Mouse (Mus musculus) fat pad, adult 2 months (tissue): ENCODE results near the gene Ndufs3.

Experiments
- DNase-seq: peaks from one replicate; pipeline ENCODE4 v3.0.0-alpha.2; 2011; ENCODE audit warnings: low read depth, low spot score; ENCODE audit errors: extremely low read depth

Gene Ndufs3

GRCm38 (mm10) chr2:90904076-90904855 is at the start of gene Ndufs3, which contains the start of gene Kbtbd4:
Gene Ndufs3 (minus strand): TSS chr2:90904827.
Gene Kbtbd4 (plus strand): TSS chr2:90904740.
- DNase-seq: peak; percentile 33

- DNase-seq: no peak
Measured at GRCm38 (mm10) chr2:90953461-90953860, 48.8 kb upstream of the Ndufs3 start.

GRCm38 (mm10) chr2:90950582-90951194 is 46.1 kb upstream of the Ndufs3 start:
- no peak for DNase-seq

GRCm38 (mm10) chr2:90950149-90950548 is 45.5 kb upstream of the Ndufs3 start:
- no peak for DNase-seq

- no peak for DNase-seq
Measured at GRCm38 (mm10) chr2:90941744-90942143, 37.1 kb upstream of the Ndufs3 start.

- no peak for DNase-seq
Measured at GRCm38 (mm10) chr2:90940233-90941229, 35.9 kb upstream of the Ndufs3 start, which contains the start of gene Celf1. Gene Celf1 (plus strand): TSS chr2:90940382.

GRCm38 (mm10) chr2:90939750-90940149 is 35.1 kb upstream of the Ndufs3 start:
- DNase-seq: peak; percentile 43

GRCm38 (mm10) chr2:90938362-90938761 is 33.7 kb upstream of the Ndufs3 start:
- DNase-seq: no peak

GRCm38 (mm10) chr2:90932273-90932672 is 27.6 kb upstream of the Ndufs3 start:
- DNase-seq: no peak

- DNase-seq: no peak
Measured at GRCm38 (mm10) chr2:90931829-90932228, 27.2 kb upstream of the Ndufs3 start.

GRCm38 (mm10) chr2:90928566-90928965 is 23.9 kb upstream of the Ndufs3 start:
- no peak for DNase-seq

- no peak for DNase-seq
Measured at GRCm38 (mm10) chr2:90922636-90923035, 18.0 kb upstream of the Ndufs3 start.

GRCm38 (mm10) chr2:90921178-90921577 is 16.6 kb upstream of the Ndufs3 start:
- DNase-seq: peak; percentile 61

- no peak for DNase-seq
Measured at GRCm38 (mm10) chr2:90917999-90918698, 13.5 kb upstream of the Ndufs3 start.

GRCm38 (mm10) chr2:90917233-90917998 is 12.8 kb upstream of the Ndufs3 start:
- no peak for DNase-seq

GRCm38 (mm10) chr2:90916560-90917232 is 12.1 kb upstream of the Ndufs3 start:
- DNase-seq: no peak

GRCm38 (mm10) chr2:90915516-90915915 is 10.9 kb upstream of the Ndufs3 start:
- DNase-seq: no peak

GRCm38 (mm10) chr2:90913671-90914070 is 9.0 kb upstream of the Ndufs3 start:
- DNase-seq: no peak

GRCm38 (mm10) chr2:90911668-90912067 is 7.0 kb upstream of the Ndufs3 start:
- DNase-seq: no peak
